Mouse (Mus musculus) cerebellum, adult 2 months (tissue): ENCODE data around the gene Thegl.

Experiments
- CTCF ChIP-seq: fragments of 200-500 bp; IDR thresholded peaks from 2 replicates; pipeline ENCODE4 v1.5.1; 2011; ENCODE audit warnings: low read depth, mild to moderate bottlenecking, control low read depth, low read length, moderate library complexity, borderline replicate concordance; ENCODE audit not compliant: insufficient read depth
- POLR2A ChIP-seq: fragments of 200-500 bp; IDR thresholded peaks from 2 replicates; pipeline ENCODE4 v1.6.1; 2011; ENCODE audit warnings: low read length, control low read depth, borderline replicate concordance; ENCODE audit not compliant: insufficient read depth

DNA sequence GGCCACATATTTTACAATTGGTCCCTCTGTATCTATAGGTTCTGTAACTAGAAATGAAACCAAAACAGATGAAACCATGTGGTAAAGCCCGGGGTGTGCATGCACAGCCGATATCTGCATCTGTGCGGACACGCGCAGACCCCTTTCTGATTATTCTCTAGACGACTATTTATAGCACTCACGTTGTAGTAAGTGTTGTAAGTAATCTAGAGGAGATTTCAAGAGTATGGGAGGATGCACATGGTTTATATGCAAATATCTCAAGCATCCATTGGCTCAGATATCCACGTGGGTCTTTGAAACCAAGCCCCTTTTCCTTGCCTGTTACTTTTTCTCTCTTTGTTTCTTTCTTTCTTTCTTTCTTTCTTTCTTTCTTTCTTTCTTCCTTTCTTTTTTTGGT lies 58.0 kb downstream of the Thegl start:
- TF ChIP-seq POLR2A (no peak), CTCF (no peak)
